Mouse (Mus musculus) cerebellum, adult 2 months (tissue): ENCODE data around the gene Vps8.

ENCODE experiments used
- CTCF ChIP-seq: fragments of 200-500 bp; IDR thresholded peaks from 2 replicates; pipeline ENCODE4 v1.5.1; 2011; ENCODE audit warnings: low read depth, mild to moderate bottlenecking, control low read depth, low read length, moderate library complexity, borderline replicate concordance; ENCODE audit not compliant: insufficient read depth
- POLR2A ChIP-seq: fragments of 200-500 bp; IDR thresholded peaks from 2 replicates; pipeline ENCODE4 v1.6.1; 2011; ENCODE audit warnings: low read length, control low read depth, borderline replicate concordance; ENCODE audit not compliant: insufficient read depth

DNA sequence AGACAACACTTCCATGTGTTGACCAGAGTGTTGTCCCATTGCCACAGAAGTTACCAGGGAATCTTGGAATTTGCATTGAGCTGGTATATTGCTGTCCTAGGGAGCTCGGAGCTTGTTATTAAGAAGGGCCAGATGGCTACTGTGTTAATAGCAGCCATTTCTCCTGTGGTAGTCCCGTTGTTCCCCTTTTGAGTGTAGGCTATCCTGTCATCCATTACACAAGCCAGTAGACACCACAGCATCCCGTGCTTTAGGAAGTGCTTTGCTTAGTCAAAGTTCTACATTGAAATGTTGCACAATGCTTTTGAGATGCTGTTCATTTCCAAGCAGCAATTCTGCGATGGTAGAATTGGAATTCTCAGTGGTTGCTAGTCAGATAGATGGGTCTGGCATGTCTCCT, 54.2 kb downstream of the Vps8 start:
- TF ChIP-seq POLR2A (no peak), CTCF (no peak)
